Mouse (Mus musculus) gastrocnemius, adult 8-10 months (tissue): ENCODE measurements around the gene Xkrx. TPM values are rescaled to one million over a fixed set of nuclear protein-coding genes. Genes with fewer than 3 reads are reported as not detected.
A peak's percentile ranks its signal among the peaks of the same experiment; 100 is the strongest.
"Not testable (repeated sequence)": the region's sequence is repeated elsewhere in the genome, so short reads cannot be mapped to it uniquely, and the experiment has no call there.

Experiments used
- DNase-seq, 2 experiments: peaks; one replicate each; pipeline ENCODE4 v3.0.0; 2022; ENCODE audit warnings: low spot score in 2 of 2
- total RNA-seq, 4 experiments: library from RNA; stranded (reverse); gene quantifications; 2 replicates each; pipeline ENCODE4 v1.2.4; 2022

Xkrx gene
- 1 to 10 TPM in 2 of 4 experiments, under 1 TPM in 2; 0.79 to 1.2 (median 0.99) TPM for total RNA-seq

DNA sequence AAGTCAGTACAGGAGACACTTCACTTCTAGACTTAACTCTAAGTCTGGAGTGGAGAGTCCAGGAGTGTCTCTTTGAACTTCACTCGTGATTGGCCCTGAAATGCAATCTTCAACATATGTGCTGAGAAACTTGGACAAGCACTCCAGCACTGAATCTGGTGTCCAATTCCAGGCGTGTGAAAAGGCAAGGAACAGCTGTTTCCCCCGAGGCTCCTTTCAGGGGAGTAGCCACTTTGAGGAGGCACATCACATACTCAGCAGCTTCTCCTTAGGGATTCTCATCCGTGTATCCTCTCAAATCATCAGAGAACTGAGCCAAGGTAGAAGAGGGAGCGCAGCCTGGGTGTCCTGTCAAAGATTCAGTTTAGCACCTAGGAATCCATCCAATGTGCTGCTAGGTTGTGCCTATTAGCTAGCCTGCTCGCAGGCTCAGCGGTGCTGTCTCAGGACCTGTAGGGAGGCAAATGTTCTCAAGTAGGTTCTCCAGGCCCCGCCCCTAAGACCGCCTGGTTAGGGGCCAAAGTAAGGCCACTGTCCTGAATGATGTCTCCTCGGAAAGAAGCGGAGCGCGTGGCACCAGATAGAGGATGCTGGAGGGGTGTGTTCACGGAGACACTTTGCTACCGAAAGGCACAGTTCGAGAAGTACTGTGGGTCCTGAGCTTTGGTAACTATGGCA is at the start of gene Xkrx:
Gene Xkrx (minus strand): TSS at position 34 of the 678 bp plus-strand sequence.
- peak in 1 of 2 experiments; percentile 4 for DNase-seq

DNA sequence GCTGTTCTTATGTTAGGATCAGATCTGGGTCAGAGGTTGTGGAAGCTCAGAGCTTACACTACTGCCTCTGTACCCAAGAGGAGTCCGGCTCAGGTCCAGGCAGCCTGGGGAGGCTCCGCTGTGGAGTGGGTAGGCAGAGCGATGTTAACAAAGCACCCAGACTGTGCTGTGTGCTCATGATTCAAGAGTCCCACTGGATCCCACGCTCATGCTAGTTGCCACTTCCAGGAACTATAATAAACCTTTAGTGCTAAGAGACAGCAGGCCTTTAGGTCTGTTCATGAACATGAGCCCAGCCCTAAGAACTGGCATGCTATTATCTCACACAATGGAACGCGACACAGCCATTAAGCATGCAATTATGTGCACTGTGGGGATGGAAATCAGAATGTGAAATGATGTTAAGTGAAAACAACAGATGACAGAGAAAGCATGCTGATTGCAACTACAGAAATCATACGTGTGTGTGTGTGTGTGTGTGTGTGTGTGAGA is 49.3 kb upstream of the Xkrx start:
- DNase-seq, result no peak

DNA sequence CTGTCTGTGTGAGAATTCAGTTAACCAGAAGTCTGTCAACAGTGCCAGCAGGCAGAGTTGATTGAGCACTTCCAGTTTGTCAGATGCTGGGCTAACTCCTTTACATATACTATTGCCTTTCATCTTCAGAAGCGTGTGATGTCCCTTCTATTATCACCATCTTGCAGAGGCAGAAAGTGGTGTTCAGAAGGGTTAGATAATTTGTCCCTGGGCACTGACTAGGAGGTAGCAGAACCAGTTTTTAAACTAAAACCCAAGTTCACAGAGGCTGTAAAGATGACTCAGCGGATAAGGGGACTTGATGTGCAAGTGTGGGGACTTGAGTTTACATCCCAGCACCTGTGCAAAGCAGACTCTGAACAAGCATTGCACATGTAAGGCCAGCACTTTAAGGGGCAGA is 46.6 kb upstream of the Xkrx start:
- DNase-seq, result no peak

DNA sequence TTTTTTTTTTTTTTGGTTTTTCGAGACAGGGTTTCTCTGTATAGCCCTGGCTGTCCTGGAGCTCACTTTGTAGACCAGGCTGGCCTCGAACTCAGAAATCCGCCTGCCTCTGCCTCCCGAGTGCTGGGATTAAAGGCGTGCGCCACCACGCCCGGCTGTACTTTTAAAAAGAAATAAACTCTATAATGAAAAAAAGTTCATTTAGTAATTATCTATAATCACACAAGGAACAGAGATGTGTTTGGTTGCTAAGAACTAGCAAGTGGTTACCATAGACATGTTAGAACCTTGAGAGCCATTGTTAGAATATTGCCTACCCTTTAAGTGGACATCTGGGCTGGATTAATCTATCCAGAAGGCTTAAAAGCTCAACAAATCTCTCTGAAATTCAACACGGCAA is 25.3 kb upstream of the Xkrx start, which contains the start of gene Arl13a:
Gene Arl13a (plus strand): TSS at position 301 of the 400 bp plus-strand sequence.
- not testable (repeated sequence) for DNase-seq

DNA sequence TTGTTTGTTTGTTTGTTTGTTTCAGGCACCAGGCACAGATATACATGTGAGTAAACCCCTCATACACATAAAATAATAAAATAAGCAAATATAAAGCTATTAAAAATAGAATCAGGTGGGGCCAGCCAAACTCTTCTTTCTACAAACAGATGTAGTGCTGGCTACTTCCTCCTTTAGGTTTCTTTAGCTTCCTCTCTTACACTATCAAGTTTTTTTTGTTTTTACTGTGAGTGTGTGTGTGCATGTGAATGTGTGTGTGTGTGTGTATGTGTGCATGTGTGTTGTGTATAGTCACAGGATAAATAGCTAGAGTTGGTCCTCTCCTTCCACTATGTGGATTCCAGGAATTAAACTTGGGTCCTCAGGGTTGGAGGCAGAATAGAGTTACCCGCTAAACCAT is 12.8 kb upstream of the Xkrx start:
- DNase-seq, result no peak

DNA sequence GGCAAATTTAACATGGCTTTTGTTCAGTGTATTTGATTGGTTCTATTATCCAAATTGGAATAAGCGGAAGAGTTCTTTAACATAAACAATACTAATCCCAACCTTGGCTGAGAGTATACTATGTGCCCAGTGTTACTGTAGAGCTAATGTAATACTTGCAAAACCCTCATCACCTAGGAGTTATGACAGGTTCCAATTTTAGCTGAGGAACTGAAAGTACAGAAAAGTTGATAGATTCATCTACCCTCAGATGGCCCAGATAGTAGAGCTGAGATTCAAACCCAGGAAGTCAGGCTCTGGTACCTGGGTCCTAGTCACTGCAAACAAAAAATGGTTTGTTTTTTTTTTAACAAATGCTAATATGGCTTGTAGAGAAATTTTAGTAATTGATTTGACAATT is 8.7 kb upstream of the Xkrx start:
- DNase-seq, result no peak

DNA sequence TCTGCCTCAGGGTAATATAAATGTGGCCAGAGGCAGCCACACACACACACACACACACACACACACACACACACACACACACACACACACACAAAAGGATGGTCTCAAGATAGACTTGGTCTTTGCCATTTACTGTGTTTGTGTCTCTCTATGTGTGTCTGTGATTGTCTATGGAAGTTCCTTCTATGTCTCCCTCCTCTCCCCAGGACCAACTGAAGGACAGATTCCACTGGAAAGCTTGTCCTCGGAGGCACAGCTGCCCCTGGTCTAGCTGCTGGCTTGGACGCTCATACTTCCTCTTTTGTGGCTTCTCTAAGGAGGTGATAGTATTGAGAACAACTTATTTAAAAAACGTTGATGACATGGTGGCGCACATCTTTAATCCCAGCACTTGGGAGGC is 1.6 kb upstream of the Xkrx start:
- DNase-seq, result no peak

- DNase-seq, result no peak
These were observed 950 bp upstream of the Xkrx start for GRCm38 (mm10) chrX:134162826-134163225.

GRCm38 (mm10) chrX:134160442-134160841 is 1.4 kb downstream of the Xkrx start:
- no peak for DNase-seq

DNA sequence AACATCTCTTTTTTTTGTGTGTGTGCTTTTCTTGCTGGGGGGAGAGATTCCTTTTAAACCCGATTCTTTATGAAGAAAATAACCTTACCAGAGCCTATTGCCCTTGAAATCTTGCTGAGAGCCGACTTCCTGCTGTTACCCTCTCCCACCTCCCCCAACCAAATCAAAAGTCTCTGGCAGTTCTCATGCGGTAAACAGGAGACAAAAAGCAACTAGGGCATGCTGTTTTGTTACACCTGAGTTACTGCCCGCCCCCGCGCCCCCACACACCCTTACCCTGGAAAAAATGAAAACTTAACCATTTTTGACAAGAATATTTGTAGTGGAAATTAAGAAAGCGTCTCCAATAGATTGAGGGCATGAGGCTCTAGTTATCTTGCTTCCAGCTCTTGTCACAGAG is 3.7 kb downstream of the Xkrx start:
- no peak for DNase-seq

DNA sequence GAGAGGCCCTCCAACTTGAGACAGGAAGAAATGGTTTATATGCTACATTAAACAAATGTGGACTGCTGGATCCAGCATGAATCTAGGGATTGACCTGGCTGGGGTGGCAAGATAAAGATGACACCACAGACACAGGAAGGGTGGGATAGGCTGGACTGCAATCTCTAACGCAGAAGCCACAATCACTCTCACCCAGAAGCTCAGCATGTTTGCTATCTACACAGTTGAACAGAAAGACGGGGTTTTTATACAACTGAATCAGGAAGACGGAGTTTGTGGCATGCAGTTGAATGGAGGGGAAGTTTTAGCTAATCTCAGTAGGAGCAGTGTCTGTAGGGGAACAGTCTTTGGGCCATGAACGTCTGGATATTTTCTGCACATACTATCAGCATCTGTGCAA is 19.9 kb downstream of the Xkrx start:
- DNase-seq, result no peak

GRCm38 (mm10) chrX:134141551-134141950 is 20.3 kb downstream of the Xkrx start:
- no peak for DNase-seq

DNA sequence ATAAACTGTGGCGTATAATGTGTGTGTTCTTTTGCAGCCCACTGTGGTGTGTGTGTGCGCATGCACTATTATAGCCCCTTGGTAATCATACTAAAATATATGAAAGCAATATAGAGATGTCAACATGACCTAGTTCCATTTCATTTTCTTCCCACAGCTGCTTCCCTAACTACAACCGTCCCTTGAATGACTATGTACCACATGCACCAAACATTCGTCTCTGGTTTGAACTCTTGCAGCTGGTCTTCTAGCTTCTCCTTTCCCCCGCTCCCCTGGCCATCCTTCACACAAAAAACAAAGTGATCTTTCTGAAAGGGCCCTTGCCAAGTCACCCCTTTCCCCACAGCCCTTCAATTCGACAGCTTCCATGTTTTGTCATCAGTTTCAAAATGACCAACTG is 21.9 kb downstream of the Xkrx start:
- DNase-seq, result no peak

GRCm38 (mm10) chrX:134133821-134134220 is 28.1 kb downstream of the Xkrx start:
- DNase-seq, result no peak

- no peak for DNase-seq
These were observed 29.6 kb downstream of the Xkrx start for GRCm38 (mm10) chrX:134132295-134132694.

- DNase-seq, result no peak
These were observed 33.3 kb downstream of the Xkrx start for GRCm38 (mm10) chrX:134128549-134128948.

DNA sequence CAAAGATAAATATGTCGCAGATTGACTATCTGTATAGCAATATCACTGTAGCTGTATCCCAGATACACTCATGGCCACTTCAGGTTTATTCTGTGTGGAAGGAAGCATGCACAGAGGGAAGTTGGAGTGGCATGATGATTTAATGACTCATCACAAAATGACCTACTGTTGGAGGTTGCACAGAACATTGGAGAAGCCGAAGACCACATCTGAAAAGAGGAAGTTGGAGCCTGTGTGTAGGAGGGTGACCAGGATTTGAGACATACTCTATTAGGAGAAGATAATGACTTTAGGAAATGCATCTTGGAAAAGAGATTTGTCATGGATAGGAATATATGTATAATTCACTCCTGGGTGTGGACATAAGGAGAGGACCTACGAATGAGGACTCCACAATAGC is 45.5 kb downstream of the Xkrx start:
- DNase-seq, result no peak

DNA sequence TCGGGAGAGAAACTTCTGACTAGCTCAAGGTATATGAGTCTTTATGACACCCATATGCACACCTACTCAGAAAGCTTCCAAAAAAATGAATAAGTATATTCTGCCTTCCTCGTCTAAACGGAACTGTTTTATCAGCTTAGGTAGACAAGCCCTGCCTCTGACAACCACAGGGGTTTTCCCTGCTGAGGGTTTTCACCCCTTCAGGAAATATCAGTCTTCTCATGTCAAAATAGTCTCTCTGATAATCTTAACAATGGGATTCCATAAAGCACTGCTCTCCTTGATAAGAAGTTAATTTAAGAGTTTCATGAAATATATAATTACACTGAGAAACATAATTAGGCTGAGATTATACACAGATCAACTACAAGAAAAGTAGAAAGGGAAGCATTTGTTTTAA is 50.1 kb downstream of the Xkrx start:
- DNase-seq, result no peak

GRCm38 (mm10) chrX:134102641-134103040 is 59.2 kb downstream of the Xkrx start:
- DNase-seq, result no peak
